Mouse (Mus musculus): ENCODE measurements around the gene Zfp735. TPM values are rescaled to one million over a fixed set of nuclear protein-coding genes. Genes with fewer than 3 reads are reported as not detected.

Zfp735 gene
- not detected for total RNA-seq (2023)

GRCm38 (mm10) chr11:73688478-73688877, at the start of gene Zfp735:
Gene Zfp735 (plus strand): TSS chr11:73688778.

Other genes with a start within 250 kb of the Zfp735 start
- not detected for gene Olfr380, start 231.3 kb upstream of the Zfp735 start, total RNA-seq (2023)
- gene Olfr381, start 197.2 kb upstream of the Zfp735 start, total RNA-seq (2023): not detected
- not detected for gene Olfr382, start 171.6 kb upstream of the Zfp735 start, total RNA-seq (2023)
- not detected for gene Olfr385, start 95.8 kb upstream of the Zfp735 start, total RNA-seq (2023)
- gene Olfr384, start 90.2 kb upstream of the Zfp735 start, total RNA-seq (2023): not detected
- not detected for gene Olfr389, start 91.9 kb downstream of the Zfp735 start, total RNA-seq (2023)
- not detected for gene Olfr390, start 94.2 kb downstream of the Zfp735 start, total RNA-seq (2023)
- not detected for gene Olfr391-ps, start 114.3 kb downstream of the Zfp735 start, total RNA-seq (2023)
- gene Olfr392, start 128.3 kb downstream of the Zfp735 start, total RNA-seq (2023): not detected
- not detected for gene Olfr393, start 162.7 kb downstream of the Zfp735 start, total RNA-seq (2023)
- gene Olfr394, start 202.0 kb downstream of the Zfp735 start, total RNA-seq (2023): not detected
- not detected for gene Olfr395, start 220.5 kb downstream of the Zfp735 start, total RNA-seq (2023)
- not detected for gene Olfr23, start 247.9 kb downstream of the Zfp735 start, total RNA-seq (2023)

Data from T-cell, adult 66 days (primary cell).